ENCODE assay signal across 1 mouse cellular context in genomic region chr10:22306452-22306851, GRCm38 (mm10).
TF ChIP-seq lines count a peak whose summit lies in the region.

No protein-coding gene starts in this region.

TF ChIP-seq in CH12.LX, 34 proteins besides CTCF, POLR2A, EP300 and RAD21 (continued from another document):
- TF ChIP-seq CHD1 (IDR thresholded peaks at IDR 0.05; ENCODE audit: low read depth, low read length) (no peak), IRF4 (IDR thresholded peaks at IDR 0.05; ENCODE audit: low read depth, low read length) (peak; percentile 41; the same call in 1 of the 2 replicates)
